Mouse (Mus musculus): Measurements from ENCODE around the gene Gm20738. TPM values are rescaled to one million over a fixed set of nuclear protein-coding genes. Genes with fewer than 3 reads are reported as not detected.
"Not testable (repeated sequence)": the region's sequence is repeated elsewhere in the genome, so short reads cannot be mapped to it uniquely, and the experiment has no call there.

Gm20738 gene
- polyA plus RNA-seq (2016; fragmentation: Nextera tagmentation; extraction: Ambion mirVana), result not detected in 2 replicates

GRCm38 (mm10) chrY:37957511-37957910, at the start of gene Gm20738:
Gene Gm20738, plus strand, starts transcription at chrY:37957811.
- H3K9ac ChIP-seq (replicated peaks); H3K4me2 ChIP-seq (replicated peaks); H3K27ac ChIP-seq (replicated peaks); H3K27me3 ChIP-seq; H3K4me3 ChIP-seq; H3K36me3 ChIP-seq; H3K9me3 ChIP-seq; H3K4me1 ChIP-seq; ATAC-seq (ENCODE audit: low FRiP score, low read depth): not testable (repeated sequence)
- 69% methylated on average over 2 of the region's 4 CpGs for WGBS
